Mouse (Mus musculus): ENCODE measurements at regions not wholly inside any gene's neighbourhood (a gene's known extent, or its start where the extent isn't known, plus 50 kb on each side); places are given as distances from the start of the nearest gene placed in this dataset.

DNA sequence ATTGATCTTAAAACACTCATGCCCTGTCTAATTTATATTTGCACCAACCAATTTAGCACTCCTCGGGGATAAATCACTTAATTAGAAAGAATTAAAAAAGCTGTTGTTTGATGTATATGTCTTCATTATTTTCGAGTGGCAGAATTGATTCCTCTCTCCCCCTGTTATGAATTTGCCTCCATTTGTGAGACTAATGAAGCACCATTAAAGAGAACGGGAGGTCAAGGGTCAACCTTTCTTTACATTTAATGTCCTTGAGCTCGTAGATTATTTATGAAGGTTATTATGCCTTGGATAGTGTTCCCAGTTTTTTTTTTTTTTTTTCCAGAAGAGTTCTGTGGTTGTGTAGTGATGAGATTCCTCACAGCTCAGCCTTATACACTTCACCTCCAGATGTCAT is 277.0 kb upstream of the Jag1 start:
- WGBS = 85% methylated on average over 4 of the region's 4 CpGs
- H3K36me3 ChIP-seq (ENCODE audit: control insufficient read depth, insufficient read depth, low read length) = no peaks in the 10 kb centered on the region
- H3K27me3 ChIP-seq (ENCODE audit: control insufficient read depth, insufficient read depth, low read length) = no peaks in the 10 kb centered on the region
- DNase-seq (ENCODE audit: low read depth in 1 of 2, low spot score in 2 of 2) = no peak
- no peaks in the 10 kb centered on the region for H3K4me1 ChIP-seq (ENCODE audit: control insufficient read depth, insufficient read depth, insufficient read length)
- no peak overlapping the region for H3K4me3 ChIP-seq (ENCODE audit: extremely low read depth, insufficient read depth, insufficient read length)
- TF ChIP-seq POLR2A (IDR thresholded peaks at IDR 0.05; ENCODE audit: low read depth, low read length) (no peak), CTCF (IDR thresholded peaks at IDR 0.05; ENCODE audit: extremely low read depth, insufficient read depth, insufficient read length, insufficient replicate concordance) (no peak)
- H3K27ac ChIP-seq (ENCODE audit: insufficient read depth, low read length) = no peak overlapping the region

DNA sequence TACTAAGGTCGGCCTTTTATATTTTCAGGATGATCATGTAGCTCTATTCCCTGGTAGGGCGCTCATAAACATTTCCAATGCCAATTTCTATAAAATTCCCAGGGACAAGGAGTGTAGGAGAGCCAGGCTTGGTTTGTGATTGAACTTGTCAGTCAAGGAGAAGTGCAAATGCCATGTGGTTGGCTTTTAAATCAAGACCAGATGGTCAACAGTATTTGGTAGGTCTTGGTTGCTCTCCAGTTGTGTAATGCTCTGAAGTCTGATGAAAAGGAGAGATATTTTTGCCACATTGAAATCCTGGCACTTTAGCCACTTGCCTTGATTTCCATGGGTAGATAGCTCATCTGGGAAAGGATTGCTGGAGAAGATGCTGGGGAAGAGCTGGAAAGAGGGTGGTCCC is 263.4 kb upstream of the Jag1 start:
- no peak for DNase-seq (ENCODE audit: low read depth in 1 of 2, low spot score in 2 of 2)
- 78% methylated on average over 2 of the region's 2 CpGs for WGBS
- TF ChIP-seq POLR2A (IDR thresholded peaks at IDR 0.05; ENCODE audit: low read depth, low read length) (no peak), CTCF (IDR thresholded peaks at IDR 0.05; ENCODE audit: extremely low read depth, insufficient read depth, insufficient read length, insufficient replicate concordance) (no peak)

DNA sequence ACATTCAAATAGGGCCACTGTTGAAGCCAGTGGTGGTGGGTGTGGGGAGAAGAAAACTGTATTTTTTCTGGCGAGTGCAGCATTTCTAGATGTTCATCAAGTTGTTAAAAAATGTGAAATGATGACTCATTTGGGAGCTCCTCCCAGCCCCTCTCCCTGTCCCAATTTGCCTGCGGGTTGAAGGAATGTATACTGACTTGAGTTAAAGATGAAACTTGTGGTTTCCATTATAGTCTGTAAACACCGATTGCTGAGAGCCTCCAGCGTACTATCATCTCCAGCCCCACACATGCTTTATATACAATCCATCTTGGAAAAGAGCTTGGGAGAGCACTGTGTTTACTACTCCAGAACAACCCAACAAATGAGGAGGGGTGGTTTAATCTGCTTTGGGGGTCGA is 258.9 kb upstream of the Jag1 start:
- no peak overlapping the region for H3K27ac ChIP-seq (ENCODE audit: insufficient read depth, low read length)
- no peak overlapping the region for H3K4me3 ChIP-seq (ENCODE audit: extremely low read depth, insufficient read depth, insufficient read length)
- WGBS = 87% methylated on average over 5 of the region's 5 CpGs
- no peaks in the 10 kb centered on the region for H3K36me3 ChIP-seq (ENCODE audit: control insufficient read depth, insufficient read depth, low read length)
- no peaks in the 10 kb centered on the region for H3K4me1 ChIP-seq (ENCODE audit: control insufficient read depth, insufficient read depth, insufficient read length)
- DNase-seq (ENCODE audit: low read depth in 1 of 2, low spot score in 2 of 2) = no peak
- no peaks in the 10 kb centered on the region for H3K27me3 ChIP-seq (ENCODE audit: control insufficient read depth, insufficient read depth, low read length)
- TF ChIP-seq POLR2A (IDR thresholded peaks at IDR 0.05; ENCODE audit: low read depth, low read length) (no peak), CTCF (IDR thresholded peaks at IDR 0.05; ENCODE audit: extremely low read depth, insufficient read depth, insufficient read length, insufficient replicate concordance) (no peak)

More for the DNA sequence above, 263.4 kb upstream of the Jag1 start:
- Histone ChIP-seq H3K27ac (ENCODE audit: insufficient read depth, low read length) (no peak overlapping the region), H3K4me3 (ENCODE audit: extremely low read depth, insufficient read depth, insufficient read length) (no peak overlapping the region), H3K27me3 (ENCODE audit: control insufficient read depth, insufficient read depth, low read length) (no peaks in the 10 kb centered on the region), H3K4me1 (ENCODE audit: control insufficient read depth, insufficient read depth, insufficient read length) (no peaks in the 10 kb centered on the region), H3K36me3 (ENCODE audit: control insufficient read depth, insufficient read depth, low read length) (no peaks in the 10 kb centered on the region)

GRCm38 (mm10) chr2:137371062-137371461 is 254.6 kb upstream of the Jag1 start:
- TF ChIP-seq CTCF (IDR thresholded peaks at IDR 0.05; ENCODE audit: extremely low read depth, insufficient read depth, insufficient read length, insufficient replicate concordance) (no peak), POLR2A (IDR thresholded peaks at IDR 0.05; ENCODE audit: low read depth, low read length) (no peak)
- Histone ChIP-seq H3K36me3 (ENCODE audit: control insufficient read depth, insufficient read depth, low read length) (no peaks in the 10 kb centered on the region), H3K27me3 (ENCODE audit: control insufficient read depth, insufficient read depth, low read length) (no peaks in the 10 kb centered on the region), H3K27ac (ENCODE audit: insufficient read depth, low read length) (no peak overlapping the region), H3K4me3 (ENCODE audit: extremely low read depth, insufficient read depth, insufficient read length) (no peak overlapping the region), H3K4me1 (ENCODE audit: control insufficient read depth, insufficient read depth, insufficient read length) (no peaks in the 10 kb centered on the region)
- 82% methylated on average over 2 of the region's 2 CpGs for whole genome bisulfite sequencing
- no peak for DNase-seq (ENCODE audit: low read depth in 1 of 2, low spot score in 2 of 2)

DNA sequence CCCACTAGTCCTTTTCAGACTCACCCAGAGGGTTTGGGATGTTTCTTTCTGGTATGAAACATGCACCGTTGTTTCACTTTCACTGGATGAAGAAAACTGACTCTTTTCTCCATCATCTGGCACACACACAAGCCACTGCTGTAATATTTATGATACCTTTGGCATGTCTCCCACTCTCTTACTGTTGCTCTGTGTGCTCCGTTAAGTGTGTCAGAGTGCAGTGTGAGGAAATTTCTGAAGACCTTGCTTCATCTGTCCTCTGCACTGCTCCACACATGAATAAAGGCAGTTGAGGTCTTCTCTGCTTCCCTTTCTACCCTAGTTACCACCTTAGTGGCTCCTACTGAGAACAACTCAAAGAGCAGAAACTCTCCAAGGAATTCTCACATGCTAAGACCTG is 246.6 kb upstream of the Jag1 start:
- WGBS = 89% methylated on average over 2 of the region's 2 CpGs
- Histone ChIP-seq H3K4me1 (ENCODE audit: control insufficient read depth, insufficient read depth, insufficient read length) (no peaks in the 10 kb centered on the region), H3K27ac (ENCODE audit: insufficient read depth, low read length) (no peak overlapping the region), H3K36me3 (ENCODE audit: control insufficient read depth, insufficient read depth, low read length) (no peaks in the 10 kb centered on the region), H3K27me3 (ENCODE audit: control insufficient read depth, insufficient read depth, low read length) (no peaks in the 10 kb centered on the region), H3K4me3 (ENCODE audit: extremely low read depth, insufficient read depth, insufficient read length) (no peak overlapping the region)
- TF ChIP-seq CTCF (IDR thresholded peaks at IDR 0.05; ENCODE audit: extremely low read depth, insufficient read depth, insufficient read length, insufficient replicate concordance) (no peak), POLR2A (IDR thresholded peaks at IDR 0.05; ENCODE audit: low read depth, low read length) (no peak)
- no peak for DNase-seq (ENCODE audit: low read depth in 1 of 2, low spot score in 2 of 2)

- H3K27me3 ChIP-seq (ENCODE audit: control insufficient read depth, insufficient read depth, low read length) = no peaks in the 10 kb centered on the region
- 50% methylated on average over 13 of the region's 13 CpGs for WGBS
- no peaks in the 10 kb centered on the region for H3K4me1 ChIP-seq (ENCODE audit: control insufficient read depth, insufficient read depth, insufficient read length)
- TF ChIP-seq CTCF (IDR thresholded peaks at IDR 0.05; ENCODE audit: extremely low read depth, insufficient read depth, insufficient read length, insufficient replicate concordance) = no peak
- no peak for TF ChIP-seq POLR2A (IDR thresholded peaks at IDR 0.05; ENCODE audit: low read depth, low read length)
- no peak for DNase-seq (ENCODE audit: low read depth in 1 of 2, low spot score in 2 of 2)
- no peak overlapping the region for H3K4me3 ChIP-seq (ENCODE audit: extremely low read depth, insufficient read depth, insufficient read length)
- no peak overlapping the region for H3K27ac ChIP-seq (ENCODE audit: insufficient read depth, low read length)
- no peaks in the 10 kb centered on the region for H3K36me3 ChIP-seq (ENCODE audit: control insufficient read depth, insufficient read depth, low read length)
These were observed 240.8 kb upstream of the Jag1 start for GRCm38 (mm10) chr2:137357181-137357738.

DNA sequence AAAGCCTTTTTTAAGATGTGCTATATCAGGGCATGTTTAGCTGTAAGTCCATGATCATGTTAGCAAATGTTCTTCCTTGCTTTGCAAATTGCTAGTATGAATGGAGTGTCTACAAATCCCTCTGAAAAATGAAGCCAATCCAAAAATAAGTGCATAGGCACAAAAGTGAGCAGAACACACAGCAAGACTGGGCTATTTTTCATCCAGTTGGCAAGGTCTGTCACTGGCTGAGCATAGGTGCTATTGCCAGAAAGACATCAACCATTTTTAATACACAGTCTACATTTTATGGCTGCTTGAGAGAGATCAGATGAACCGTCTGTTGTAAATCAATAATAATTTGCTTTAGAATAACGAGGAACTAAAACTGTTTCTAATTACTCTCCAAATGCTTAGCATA is 227.3 kb upstream of the Jag1 start:
- H3K36me3 ChIP-seq (ENCODE audit: control insufficient read depth, insufficient read depth, low read length) = no peaks in the 10 kb centered on the region
- no peak overlapping the region for H3K27ac ChIP-seq (ENCODE audit: insufficient read depth, low read length)
- no peaks in the 10 kb centered on the region for H3K4me1 ChIP-seq (ENCODE audit: control insufficient read depth, insufficient read depth, insufficient read length)
- DNase-seq (ENCODE audit: low read depth in 1 of 2, low spot score in 2 of 2) = no peak
- 74% methylated on average over 2 of the region's 2 CpGs for WGBS
- TF ChIP-seq POLR2A (IDR thresholded peaks at IDR 0.05; ENCODE audit: low read depth, low read length) = no peak
- no peak for TF ChIP-seq CTCF (IDR thresholded peaks at IDR 0.05; ENCODE audit: extremely low read depth, insufficient read depth, insufficient read length, insufficient replicate concordance)
- H3K27me3 ChIP-seq (ENCODE audit: control insufficient read depth, insufficient read depth, low read length) = no peaks in the 10 kb centered on the region
- H3K4me3 ChIP-seq (ENCODE audit: extremely low read depth, insufficient read depth, insufficient read length) = no peak overlapping the region
